Mouse (Mus musculus) gastrocnemius, postnatal 36 days (tissue): Measurements from ENCODE around the gene Ptk6. TPM values are rescaled to one million over a fixed set of nuclear protein-coding genes. Genes with fewer than 3 reads are reported as not detected.
"Not testable (repeated sequence)": the region's sequence is repeated elsewhere in the genome, so short reads cannot be mapped to it uniquely, and the experiment has no call there.

Experiments
- DNase-seq, 2 experiments: peaks; one replicate each; pipeline ENCODE4 v3.0.0; 2022
- intact Hi-C: fragments of 180-260 bp; cut with DNase I; formaldehyde crosslinking; loops from one replicate; pipeline ENCODE4 v1.15.1; 2025
- total RNA-seq, 2 experiments: library from RNA; stranded (reverse); gene quantifications; 2 replicates each; pipeline ENCODE4 v1.2.3; 2021

The Ptk6 gene
- total RNA-seq, 2 experiments from 2014 or later, result not detected

DNA sequence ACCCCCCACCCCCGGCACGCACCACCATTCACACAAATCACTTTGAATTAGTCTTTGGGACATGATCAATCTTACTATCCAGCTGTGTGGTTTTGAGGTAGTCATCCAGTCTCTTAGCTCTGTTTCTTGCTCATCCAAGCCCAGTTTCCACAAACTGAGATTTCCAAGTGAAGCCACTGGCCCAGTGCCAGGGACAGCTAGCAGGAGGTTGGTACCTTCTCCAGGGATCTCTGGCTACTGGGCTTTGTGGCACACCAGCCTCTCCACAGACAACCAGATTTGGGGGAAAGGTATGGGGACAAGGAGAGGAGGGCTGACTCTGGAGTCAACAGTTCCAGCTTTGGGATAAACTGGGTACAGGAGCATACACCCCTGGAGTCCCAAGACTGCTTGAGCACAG, 17.8 kb upstream of the Ptk6 start:
- intact Hi-C loops, result no loop called here
- DNase-seq, result no peak

DNA sequence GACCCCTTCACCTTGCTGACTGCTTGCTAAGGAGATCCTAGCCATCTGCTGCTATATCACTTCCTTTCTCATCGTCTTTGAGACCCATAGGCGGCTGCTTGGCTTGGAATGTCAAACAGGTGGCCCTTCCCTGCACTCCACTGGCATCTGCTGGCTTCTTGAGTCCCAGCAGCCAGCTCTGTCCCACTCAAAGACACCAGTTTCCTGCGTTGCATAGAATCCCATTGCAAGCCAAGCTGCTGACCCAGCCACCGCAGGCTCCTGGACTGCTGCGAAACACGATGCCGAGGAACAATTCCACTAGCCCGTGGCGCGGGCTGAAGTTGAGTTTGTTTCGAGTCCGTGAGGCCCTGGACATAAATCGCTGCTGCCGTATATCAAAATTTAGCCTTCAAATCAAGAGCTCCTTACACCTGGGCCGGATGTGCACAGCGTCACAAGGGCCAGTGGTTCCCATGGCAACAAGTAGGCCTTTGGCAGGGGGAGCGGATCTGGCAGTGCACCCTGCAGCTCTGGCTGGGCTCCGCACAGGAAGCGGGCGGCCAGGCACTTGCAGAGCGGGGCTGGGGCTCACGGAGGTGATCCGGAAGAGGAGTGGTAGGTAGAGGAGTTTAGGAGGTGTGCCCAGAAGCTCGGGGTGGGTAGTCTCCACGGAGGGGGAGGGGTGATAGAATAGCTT, 17.1 kb upstream of the Ptk6 start, which contains the start of gene Fndc11:
Gene Fndc11 (plus strand): TSS at position 476 of the 679 bp plus-strand sequence.
- intact Hi-C loops, result no loop called here
- DNase-seq, result peak; percentile 54 to 60

DNA sequence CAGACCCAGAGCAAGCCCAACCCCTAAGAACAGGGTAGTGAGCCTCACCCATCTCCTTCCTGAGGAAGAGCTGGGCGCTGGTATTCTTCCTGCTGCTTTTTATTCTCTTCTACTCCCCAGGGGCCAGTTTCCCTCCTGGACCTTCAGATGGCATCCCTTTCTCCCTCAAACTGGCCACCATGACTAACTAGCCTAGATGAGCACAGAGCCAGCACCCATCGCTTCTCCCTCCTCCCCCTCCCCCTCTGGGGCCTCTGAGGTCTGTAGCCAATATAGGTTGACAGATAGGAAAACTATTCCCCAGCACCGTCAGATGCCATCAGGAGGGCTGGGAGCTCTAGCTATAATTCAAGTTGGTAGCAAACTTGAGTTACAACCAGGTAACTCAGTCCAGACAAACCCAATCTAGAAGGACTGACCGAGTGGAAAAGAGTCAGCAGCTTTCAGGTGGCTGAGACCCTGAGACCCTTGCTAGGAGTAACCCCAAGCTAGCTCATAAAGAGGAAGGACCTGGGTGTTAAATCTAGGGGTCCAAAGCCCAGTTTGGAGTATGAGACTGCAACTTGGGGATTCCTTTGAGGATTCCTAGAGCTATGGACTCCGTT, 16.4 kb upstream of the Ptk6 start:
- intact Hi-C loops, result no loop called here
- DNase-seq, result no peak

DNA sequence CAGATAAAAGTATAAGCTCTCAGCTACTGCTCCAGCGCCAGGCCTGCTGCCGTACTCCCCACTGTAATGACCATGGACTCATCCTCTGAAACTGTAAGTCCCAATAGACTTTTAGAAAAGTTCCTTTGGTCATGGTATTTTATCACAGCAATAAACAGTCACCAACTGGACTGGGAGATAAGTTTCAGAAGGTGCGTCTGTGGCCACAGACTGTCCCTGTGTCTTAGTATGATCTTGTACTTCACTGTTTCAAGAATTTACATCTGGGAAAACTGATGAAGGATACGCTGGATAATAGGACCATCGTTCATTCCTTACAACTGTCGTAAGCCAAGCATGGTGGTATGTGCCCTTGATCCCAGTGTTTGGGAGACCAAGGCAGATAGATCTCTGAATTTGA, 13.4 kb upstream of the Ptk6 start:
- intact Hi-C loops, result no loop called here

DNA sequence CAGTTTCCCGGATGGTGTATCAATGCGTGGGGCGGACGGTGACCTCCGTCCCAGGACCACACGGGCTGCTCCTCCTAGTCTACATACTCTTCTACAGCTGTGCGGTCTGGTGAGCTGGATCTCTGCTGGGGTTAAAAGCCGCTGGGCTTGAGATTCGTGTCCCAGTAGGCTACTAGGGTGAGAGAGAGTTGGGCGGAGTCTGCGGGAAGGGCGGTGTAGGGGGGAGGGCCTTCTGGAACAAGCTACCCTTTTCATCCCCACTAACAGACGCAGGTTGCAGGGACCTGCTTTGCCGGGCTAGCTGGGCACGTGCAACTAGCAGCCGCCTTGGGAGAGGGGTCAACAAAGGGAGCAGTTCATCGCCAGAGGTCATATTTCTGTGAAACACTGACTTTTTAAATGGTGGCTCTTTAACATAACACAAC, 10.4 kb upstream of the Ptk6 start, which contains the start of gene Srms:
Gene Srms (minus strand): TSS at position 165 of the 425 bp plus-strand sequence.
- DNase-seq, result no peak
- intact Hi-C loops, result no loop called here

More for the DNA sequence above, 13.4 kb upstream of the Ptk6 start:
- no peak for DNase-seq

DNA sequence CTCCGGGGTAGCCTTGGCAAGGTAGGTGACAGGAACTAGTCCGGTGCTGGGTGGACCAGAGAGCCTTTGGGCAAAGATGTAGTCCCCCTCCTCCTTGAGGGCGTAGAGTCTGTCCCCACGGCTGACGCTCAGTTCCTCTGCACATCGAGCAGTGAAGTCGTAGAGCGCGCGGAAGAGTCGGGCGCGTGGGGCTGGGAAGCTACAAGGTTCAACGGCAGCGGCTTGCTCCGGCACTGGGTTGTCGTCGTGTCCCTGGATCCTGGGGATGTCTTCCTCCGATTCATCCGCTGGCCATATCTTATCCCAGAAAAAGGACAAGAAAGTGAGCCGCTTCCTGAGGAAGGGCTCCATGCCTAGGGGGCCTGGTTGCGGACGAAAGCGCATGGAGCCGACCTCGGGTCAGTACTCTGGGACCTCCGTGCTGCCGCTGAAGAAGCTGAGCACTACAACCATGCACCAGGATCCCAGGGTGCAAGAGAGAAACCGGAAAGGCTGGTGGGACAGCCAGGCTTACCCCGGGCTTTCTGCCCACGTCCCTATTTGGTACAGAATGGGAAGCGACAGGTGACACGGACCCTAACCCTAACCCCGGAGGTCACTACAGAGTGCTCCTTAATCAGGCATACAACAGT, 9.9 kb upstream of the Ptk6 start:
- intact Hi-C loops, result no loop called here
- DNase-seq, result no peak

DNA sequence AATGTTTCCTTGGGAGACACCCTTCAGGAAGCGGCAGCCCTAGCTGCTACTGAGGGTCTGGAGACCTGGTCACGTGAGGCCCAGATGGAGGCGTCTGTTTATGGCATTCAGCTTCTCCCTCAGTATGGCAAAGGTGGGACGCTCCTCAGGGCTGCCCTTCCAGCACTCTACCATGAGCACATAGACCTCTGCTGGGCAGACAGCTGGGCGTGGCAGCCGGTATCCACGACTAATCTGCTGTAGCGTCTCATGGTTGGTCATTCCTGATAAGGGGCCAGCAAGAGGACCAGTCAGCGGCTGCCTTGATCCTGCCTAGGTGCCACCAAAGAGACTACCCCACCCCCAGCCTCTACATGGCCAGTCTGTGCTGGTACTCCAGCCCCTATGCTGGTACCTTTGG, 3.5 kb upstream of the Ptk6 start:
- DNase-seq, result no peak
- intact Hi-C loops, result no loop called here

DNA sequence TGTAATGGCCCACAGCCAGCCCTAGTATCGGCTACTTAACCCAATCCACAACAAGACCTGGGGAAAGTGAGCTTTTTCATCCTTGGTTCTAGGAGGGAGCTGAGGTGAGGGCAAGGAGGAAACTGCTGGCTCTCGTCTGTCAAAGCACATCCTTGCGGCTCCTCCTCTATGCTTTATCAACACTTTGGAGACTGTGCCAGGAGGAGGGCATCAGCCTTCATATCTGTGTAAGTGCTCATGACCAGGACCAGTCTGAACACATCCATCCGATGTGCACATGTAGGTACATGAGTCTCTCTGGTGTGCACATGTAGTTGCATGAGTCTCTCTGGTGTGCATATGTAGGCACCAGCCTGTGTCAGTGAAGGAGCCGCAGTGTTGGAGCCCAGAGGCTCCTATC, 3.1 kb upstream of the Ptk6 start:
- intact Hi-C loops, result no loop called here
- DNase-seq, result no peak

DNA sequence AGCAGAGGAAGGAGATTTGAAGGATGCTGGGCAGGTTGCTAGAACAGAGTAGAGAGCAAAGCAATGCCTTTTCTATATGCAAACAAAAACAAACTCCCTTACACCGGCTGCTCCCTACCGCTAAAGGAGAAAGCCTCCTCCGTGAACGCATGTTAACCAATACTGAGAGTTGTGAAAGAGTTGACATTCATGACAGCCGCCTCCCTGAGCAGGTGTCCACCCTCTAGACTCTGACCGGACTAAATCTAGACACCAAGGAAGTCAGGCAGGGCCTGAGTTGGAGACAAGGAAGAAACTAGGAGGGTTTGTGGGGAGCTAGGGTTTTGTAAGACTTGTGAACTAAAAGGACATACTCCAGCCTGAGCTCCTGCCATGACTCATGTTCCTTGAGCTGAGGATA, 297 bp upstream of the Ptk6 start:
- intact Hi-C loops, result no loop called here

DNA sequence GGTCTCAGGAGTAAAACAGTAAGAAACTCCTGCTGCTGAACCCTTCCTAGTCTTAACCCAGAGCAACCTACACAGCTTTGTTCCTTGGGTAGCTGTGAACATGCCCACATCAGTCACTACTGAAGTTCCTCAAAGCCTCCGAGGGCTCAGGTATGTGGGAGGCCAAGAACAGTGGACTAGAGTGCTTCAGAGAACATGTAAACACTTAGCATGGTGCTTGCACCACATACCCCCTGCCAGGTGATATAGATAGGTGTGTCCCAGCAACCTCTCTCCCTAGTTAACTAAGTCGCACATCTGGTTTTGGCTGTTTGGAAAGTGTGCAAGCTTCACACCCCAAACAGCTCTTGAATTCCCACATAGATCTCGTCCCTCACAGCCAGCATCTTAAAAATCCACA, 983 bp downstream of the Ptk6 start:
- no peak for DNase-seq
- intact Hi-C loops, result no loop called here

More for the DNA sequence above, 297 bp upstream of the Ptk6 start:
- DNase-seq, result no peak

DNA sequence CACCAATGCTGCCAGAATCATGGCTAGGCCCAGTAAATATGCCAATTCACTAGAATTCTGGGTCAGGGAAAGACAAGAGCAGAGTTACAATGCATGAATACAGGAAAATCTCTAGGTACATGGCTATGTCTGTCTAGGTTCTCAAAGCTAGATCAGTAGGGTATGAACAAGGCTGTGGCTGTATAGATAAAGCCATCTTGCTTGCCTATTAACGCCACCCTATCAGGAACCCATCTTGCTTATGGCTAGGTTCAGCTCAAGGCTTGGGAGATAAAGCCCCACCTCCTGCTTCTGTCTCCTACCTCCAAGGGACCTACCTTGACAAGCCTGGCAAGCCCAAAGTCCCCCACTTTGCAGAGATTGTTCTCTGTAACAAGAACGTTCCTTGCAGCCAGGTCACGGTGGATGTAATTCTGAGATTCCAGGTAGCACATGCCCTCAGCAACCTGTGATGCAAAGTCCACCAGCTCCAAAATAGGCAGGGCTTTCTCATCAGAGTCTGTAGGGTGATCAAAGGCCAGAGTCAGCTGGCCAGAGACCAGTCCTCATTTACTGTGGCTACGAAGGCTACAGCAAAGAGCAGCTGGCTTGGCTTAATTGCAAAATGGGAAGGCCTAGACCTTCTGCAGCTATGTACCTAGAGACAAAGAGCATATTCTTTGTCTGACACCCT, 5.8 kb downstream of the Ptk6 start:
- DNase-seq, result no peak
- intact Hi-C loops, result no loop called here

DNA sequence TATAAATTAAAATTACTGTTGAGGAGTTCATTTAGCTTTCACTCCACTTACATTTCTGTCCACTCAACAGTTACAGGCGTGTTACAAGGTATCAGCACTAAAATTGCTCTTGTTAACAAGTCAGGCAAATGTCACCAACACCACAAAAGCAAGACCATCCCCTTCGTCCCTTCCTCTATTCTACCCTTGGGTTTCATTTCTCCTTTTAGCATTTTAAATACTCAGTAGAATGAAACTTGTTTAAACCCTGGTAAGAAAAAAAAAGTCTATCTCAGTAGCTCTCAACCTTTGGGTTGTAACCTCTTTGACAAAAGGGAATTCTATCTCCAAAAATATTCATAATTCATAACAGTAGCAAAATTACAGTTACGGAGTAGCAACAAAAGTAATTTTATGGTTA, 9.5 kb downstream of the Ptk6 start:
- intact Hi-C loops, result no loop called here
- no peak for DNase-seq

DNA sequence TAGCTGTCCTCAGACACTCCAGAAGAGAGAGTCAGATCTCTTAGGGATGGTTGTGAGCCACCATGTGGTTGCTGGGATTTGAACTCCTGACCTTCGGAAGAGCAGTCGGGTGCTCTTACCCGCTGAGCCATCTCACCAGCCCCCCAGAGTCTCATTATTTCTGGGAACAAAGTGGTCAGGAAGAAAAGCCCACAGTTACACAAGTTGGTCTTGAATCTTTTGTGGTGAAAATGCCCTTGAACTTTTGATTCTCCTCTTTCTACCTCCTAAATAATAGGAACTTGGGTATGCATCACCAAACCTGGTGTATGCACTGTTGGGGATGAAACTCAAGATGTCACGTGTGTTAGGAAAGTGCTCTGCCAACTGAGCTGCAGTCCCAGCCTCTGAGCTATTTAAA, 10.7 kb downstream of the Ptk6 start:
- intact Hi-C loops, result no loop called here

DNA sequence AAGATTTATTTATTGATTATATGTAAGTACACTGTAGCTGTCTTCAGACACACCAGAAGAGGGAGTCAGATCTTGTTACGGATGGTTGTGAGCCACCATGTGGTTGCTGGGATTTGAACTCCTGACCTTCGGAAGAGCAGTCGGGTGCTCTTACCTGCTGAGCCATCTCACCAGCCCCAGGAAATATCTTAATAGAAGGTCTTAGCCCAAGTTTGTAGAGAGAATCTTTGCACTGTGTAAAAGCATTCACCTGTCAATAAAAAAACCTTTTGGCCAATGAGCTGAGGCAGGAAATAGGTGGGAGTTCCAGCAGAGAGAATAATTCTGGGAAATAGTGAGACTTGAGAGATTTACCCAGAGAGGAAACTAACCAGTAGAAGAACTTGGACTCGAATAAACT, 11.2 kb downstream of the Ptk6 start:
- DNase-seq, intact Hi-C loops: not testable (repeated sequence)

More for the DNA sequence above, 10.7 kb downstream of the Ptk6 start:
- no peak for DNase-seq

DNA sequence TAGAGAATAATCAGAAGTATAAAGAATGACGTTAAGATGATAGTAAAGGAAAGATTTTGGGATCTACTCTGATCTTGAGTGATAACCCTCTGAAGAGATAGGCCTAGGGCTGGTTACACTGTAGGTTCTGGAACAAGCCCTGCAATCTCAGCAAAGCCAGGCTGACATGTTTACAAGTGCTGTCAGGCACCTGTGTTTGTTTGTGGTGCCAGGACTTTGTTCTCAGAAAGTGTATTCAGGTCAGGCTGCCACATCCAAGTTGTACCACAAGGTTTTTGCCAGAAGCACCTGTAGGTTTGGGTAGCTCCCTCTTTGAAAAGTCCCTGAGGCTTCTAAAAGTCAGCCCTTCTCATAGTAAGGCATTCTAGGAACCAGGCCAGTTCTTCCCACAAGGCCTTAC, 13.3 kb downstream of the Ptk6 start:
- no peak for DNase-seq
- intact Hi-C loops, result loop anchor here (10.0 kb wide), 1 partner anchor 405 kb away; the partner anchor contains the start of genes Prpf6, Samd10 and Zfp512b

DNA sequence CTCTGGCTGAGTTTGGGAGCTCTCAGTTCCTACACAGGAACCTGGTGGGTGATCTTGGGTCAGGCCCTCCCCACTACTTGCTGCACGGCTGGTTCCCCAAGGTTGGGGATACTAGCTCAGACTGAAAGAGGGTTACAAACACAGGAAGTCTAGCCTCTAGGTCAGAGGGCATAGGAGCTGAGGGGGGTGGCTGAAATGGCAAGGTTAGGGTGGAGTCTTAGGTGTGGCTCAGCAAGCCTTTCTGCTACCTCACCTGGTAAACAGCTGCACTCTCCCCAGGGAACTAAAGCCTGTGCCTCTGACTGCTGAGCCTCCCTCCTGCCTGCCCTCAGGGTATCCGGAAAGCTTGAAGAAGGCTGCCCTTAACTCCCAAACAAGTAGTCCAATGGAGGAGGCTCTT, 13.9 kb downstream of the Ptk6 start:
- no peak for DNase-seq
- intact Hi-C loops, result loop anchor here (10.0 kb wide), 1 partner anchor 406 kb away; the partner anchor contains the start of genes Prpf6, Samd10 and Zfp512b

DNA sequence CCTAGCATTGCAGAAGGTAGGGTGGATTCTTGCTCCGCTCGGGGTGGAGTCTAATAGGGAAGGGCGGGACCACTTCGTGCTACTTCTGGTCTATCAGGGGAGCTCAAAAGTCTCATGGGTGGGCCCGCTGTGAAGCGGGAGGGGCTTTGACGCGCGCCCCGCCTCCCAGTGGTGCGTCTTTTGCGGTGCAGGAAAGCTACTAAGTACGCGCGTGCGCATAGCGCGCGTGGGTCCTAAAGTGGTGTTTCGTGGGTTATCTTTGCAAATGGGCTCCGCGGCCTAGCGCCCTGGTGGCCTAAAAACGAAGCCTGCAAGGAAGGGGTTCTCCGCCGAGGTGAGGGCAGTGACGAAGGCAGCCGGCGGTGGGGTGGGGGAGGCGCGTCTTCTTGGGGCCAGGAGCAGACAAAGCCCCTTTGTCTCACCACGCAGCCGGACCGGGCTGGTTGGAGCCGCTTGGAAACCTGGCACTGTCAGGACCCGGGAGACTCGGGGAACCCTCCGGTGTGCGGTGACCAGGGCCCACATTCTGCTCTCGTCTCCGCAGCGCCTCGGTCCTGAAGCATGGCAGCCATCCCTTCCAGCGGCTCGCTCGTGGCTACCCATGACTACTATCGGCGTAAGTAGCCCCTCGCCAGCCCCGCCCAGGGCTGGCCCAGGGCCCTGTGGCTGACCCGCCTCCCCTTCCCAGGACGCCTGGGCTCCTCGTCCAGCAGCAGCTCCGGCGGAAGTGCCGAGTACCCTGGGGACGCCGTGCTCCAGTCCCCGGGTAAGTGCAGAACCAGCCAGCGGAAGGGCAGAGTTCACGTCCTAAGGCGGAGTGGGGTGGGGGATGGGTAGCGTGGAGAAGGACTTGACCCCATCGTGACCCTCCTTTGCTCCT, 15.2 kb downstream of the Ptk6 start, which contains the start of gene Ppdpf:
Gene Ppdpf (plus strand): TSS at position 127 of the 880 bp plus-strand sequence.
- DNase-seq, result peak; percentile 89 to 90
- intact Hi-C loops, result loop anchor here (10.0 kb wide), 1 partner anchor 407 kb away; the partner anchor contains the start of genes Prpf6, Samd10 and Zfp512b

DNA sequence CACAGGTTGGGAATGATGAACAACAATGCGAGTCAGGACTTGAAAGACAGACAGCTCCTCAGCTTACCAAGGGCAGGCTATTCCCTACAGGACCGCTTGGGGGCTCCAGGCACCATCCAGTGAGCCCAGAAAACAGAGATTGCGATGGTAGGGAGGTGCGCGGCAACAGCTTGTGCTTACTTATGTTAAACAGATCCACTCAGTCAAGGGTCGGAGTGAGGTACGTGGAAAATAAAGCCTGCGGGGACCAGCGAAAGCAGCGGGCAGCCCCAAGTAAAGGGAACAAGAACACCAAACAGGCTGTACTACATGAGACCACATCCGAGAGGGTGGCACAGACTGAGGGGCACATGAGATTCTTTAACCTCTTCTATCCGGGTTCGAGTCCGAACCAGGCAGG, 16.0 kb downstream of the Ptk6 start:
- DNase-seq, result peak; percentile 78 to 81
- intact Hi-C loops, result loop anchor here (10.0 kb wide), 1 partner anchor 408 kb away; the partner anchor contains the start of genes Prpf6, Samd10 and Zfp512b

DNA sequence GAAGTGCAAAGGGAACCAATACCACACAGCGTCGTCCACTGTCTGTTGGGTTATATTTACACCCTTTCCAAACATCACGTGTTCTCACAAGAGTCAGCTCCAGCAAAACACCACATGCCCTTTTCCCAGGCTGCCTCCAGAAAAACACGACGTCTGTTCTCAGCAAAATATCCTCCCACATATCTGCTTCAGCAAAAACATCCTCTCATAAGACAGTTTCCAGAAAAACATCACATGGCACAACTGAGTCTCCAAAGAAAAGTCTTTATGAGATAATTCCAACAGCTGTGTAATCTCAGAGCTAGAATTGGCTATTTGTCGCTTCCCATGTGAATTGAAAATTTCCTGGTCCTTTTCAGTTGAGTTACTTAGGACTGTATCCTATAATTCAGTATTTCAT, 21.7 kb downstream of the Ptk6 start:
- intact Hi-C loops, result loop anchor here (10.0 kb wide), 1 partner anchor 414 kb away; the partner anchor contains the start of genes Prpf6, Samd10 and Zfp512b
- DNase-seq, result no peak

DNA sequence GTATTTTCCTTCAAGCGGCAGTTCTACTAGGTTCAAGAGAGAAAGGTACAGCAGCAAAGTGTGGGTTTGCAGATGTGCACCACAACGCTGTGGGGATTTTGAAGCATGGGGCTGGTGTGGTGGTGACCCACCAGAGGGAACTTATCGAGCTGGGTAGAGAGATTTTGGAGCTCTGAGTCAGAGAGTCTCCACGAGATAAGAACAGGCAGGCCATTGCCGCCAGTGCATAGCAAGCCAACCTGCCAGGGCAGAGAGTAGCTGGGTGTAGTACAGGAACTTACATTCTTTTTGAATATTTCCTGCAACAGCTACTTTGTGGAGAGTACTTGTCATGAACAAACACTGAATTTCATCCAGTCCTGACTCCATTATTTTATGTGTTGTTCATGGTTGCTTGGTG, 24.1 kb downstream of the Ptk6 start:
- no peak for DNase-seq
- intact Hi-C loops, result no loop called here
